ENCODE assay signal across 16 mouse cellular contexts in genomic region chr4:86686564-86686963, GRCm38 (mm10). TPM values are rescaled to one million over a fixed set of nuclear protein-coding genes. Genes with fewer than 3 reads are reported as not detected.
DNase-seq lines count a peak whose midpoint lies in the region; ATAC-seq and TF ChIP-seq lines count a peak whose summit lies in the region.
"Had no signal": no experiment of that assay in that cellular context is flagged by ENCODE, and none has a peak within 500 bp of the region (broad histone marks: within the 10 kb centered on the region; RNA-seq: fewer than 3 reads in every experiment).

No protein-coding gene starts in this region.

- TF ChIP-seq CTCF in stomach, postnatal 0 days (IDR thresholded peaks at IDR 0.05; ENCODE audit: low read depth) = no peak

- no peak for TF ChIP-seq EP300 in stomach, postnatal 0 days (optimal IDR thresholded peaks at IDR 0.05)

- no peaks in the 10 kb centered on the region for H3K4me1 ChIP-seq in kidney, embryonic 16.5 days (ENCODE audit: insufficient read depth, low read length)
- H3K4me1 ChIP-seq in stomach, embryonic 14.5 days (ENCODE audit: control insufficient read depth, insufficient read depth, low read length) = peaks cover 5% of the 10 kb centered on the region; the same call in 1 of the 2 replicates
- peaks cover 7% of the 10 kb centered on the region; the same call in 1 of the 2 replicates for H3K4me1 ChIP-seq in stomach, postnatal 0 days (replicated peaks; ENCODE audit: control insufficient read depth, insufficient read depth)
- H3K4me1 ChIP-seq: forebrain, embryonic 13.5 days; hindbrain, embryonic 13.5 days had no signal

- H3K9me3 ChIP-seq in kidney, embryonic 16.5 days (ENCODE audit: low read length) = no peaks in the 10 kb centered on the region
- no peaks in the 10 kb centered on the region for H3K9me3 ChIP-seq in stomach, embryonic 14.5 days (ENCODE audit: control insufficient read depth, low read depth, low read length)
- H3K9me3 ChIP-seq in stomach, postnatal 0 days (ENCODE audit: control insufficient read depth, low read length) = no peaks in the 10 kb centered on the region
- H3K9me3 ChIP-seq: forebrain, embryonic 13.5 days; heart, embryonic 10.5 days; hindbrain, embryonic 13.5 days had no signal

- 74% methylated on average over 3 of the region's 3 CpGs for WGBS in kidney, embryonic 16.5 days
- WGBS in stomach, embryonic 14.5 days = 55% methylated on average over 3 of the region's 3 CpGs
- 42% methylated on average over 3 of the region's 3 CpGs for WGBS in stomach, postnatal 0 days

- ATAC-seq in kidney, embryonic 16.5 days (ENCODE audit: low FRiP score, low TSS enrichment) = peak; percentile 61; the same call in 1 of the 2 replicates
- peak; percentile 29; the same call in 1 of the 2 replicates for ATAC-seq in stomach, embryonic 14.5 days (ENCODE audit: insufficient number of reproducible peaks, insufficient read depth, low FRiP score, low read depth)
- no peak for ATAC-seq in stomach, postnatal 0 days (ENCODE audit: low FRiP score, low TSS enrichment)
- ATAC-seq: forebrain, embryonic 13.5 days had no signal

- DNase-seq in adrenal gland, adult 2 months = peak; percentile 46
- DNase-seq in adrenal gland, adult 18-20 months (ENCODE audit: low spot score in 2 of 2) = no peak
- DNase-seq in kidney, adult 9 months = no peak
- no peak for DNase-seq in stomach, postnatal 0 days (ENCODE audit: low spot score)
- no peak for DNase-seq in urinary bladder, postnatal 25 days (ENCODE audit: low spot score)
- no peak for DNase-seq in spleen, postnatal 36 days (ENCODE audit: low spot score in 2 of 2)
- DNase-seq: cerebellum, adult 11 months; kidney, adult 18-20 months; spleen, adult 18-20 months; thymus, adult 2 months had no signal

- no peak overlapping the region for H3K4me2 ChIP-seq in kidney, embryonic 16.5 days (replicated peaks; ENCODE audit: low read depth, low read length)
- no peak overlapping the region for H3K4me2 ChIP-seq in stomach, embryonic 14.5 days (replicated peaks; ENCODE audit: low read depth, low read length)
- H3K4me2 ChIP-seq in stomach, postnatal 0 days (replicated peaks; ENCODE audit: low read depth) = no peak overlapping the region
- H3K4me2 ChIP-seq: forebrain, embryonic 13.5 days; hindbrain, embryonic 13.5 days had no signal

- H3K36me3 ChIP-seq in kidney, embryonic 16.5 days (ENCODE audit: insufficient read depth, low read length) = no peaks in the 10 kb centered on the region
- H3K36me3 ChIP-seq in stomach, embryonic 14.5 days (ENCODE audit: control insufficient read depth, insufficient read depth, low read length) = no peaks in the 10 kb centered on the region
- H3K36me3 ChIP-seq in stomach, postnatal 0 days (ENCODE audit: control insufficient read depth, insufficient read depth, low read length) = no peaks in the 10 kb centered on the region
- H3K36me3 ChIP-seq: heart, embryonic 10.5 days; hindbrain, embryonic 13.5 days had no signal

- H3K4me3 ChIP-seq in kidney, embryonic 16.5 days (ENCODE audit: low read length) = no peak overlapping the region
- no peak overlapping the region for H3K4me3 ChIP-seq in stomach, embryonic 14.5 days (ENCODE audit: low read depth, low read length)
- no peak overlapping the region for H3K4me3 ChIP-seq in stomach, postnatal 0 days (ENCODE audit: low read depth, low read length)
- H3K4me3 ChIP-seq: forebrain, embryonic 13.5 days; heart, embryonic 10.5 days; hindbrain, embryonic 13.5 days; layer of hippocampus, adult 2 months had no signal

- no peak overlapping the region for H3K27ac ChIP-seq in kidney, embryonic 16.5 days (ENCODE audit: low read length)
- no peak overlapping the region for H3K27ac ChIP-seq in stomach, embryonic 14.5 days (ENCODE audit: low read length)
- no peak overlapping the region for H3K27ac ChIP-seq in stomach, postnatal 0 days (replicated peaks)
- H3K27ac ChIP-seq: forebrain, embryonic 13.5 days; heart, embryonic 10.5 days; hindbrain, embryonic 13.5 days; layer of hippocampus, adult 2 months had no signal

- no peak overlapping the region for H3K9ac ChIP-seq in kidney, embryonic 16.5 days (replicated peaks; ENCODE audit: low read length)
- H3K9ac ChIP-seq in stomach, embryonic 14.5 days (replicated peaks; ENCODE audit: low read depth, low read length) = no peak overlapping the region
- H3K9ac ChIP-seq in stomach, postnatal 0 days (ENCODE audit: low read length) = no peak overlapping the region
- H3K9ac ChIP-seq: forebrain, embryonic 13.5 days; hindbrain, embryonic 13.5 days had no signal

- no peaks in the 10 kb centered on the region for H3K27me3 ChIP-seq in kidney, embryonic 16.5 days (ENCODE audit: insufficient read depth, low read length)
- no peaks in the 10 kb centered on the region for H3K27me3 ChIP-seq in stomach, embryonic 14.5 days (ENCODE audit: control insufficient read depth, insufficient read depth, low read length)
- H3K27me3 ChIP-seq in stomach, postnatal 0 days (ENCODE audit: control insufficient read depth, insufficient read depth, low read length) = no peaks in the 10 kb centered on the region
- H3K27me3 ChIP-seq: forebrain, embryonic 13.5 days; hindbrain, embryonic 13.5 days had no signal

RNA-seq across cellular contexts. Expression of gene Plin2, which starts 16.7 kb away (rescaled TPM):
- 100 to 1,000 TPM; 465 to 481 TPM for total RNA-seq in adrenal gland, adult 2 months (2021)
- 304 TPM in 2 replicates for polyA plus RNA-seq in adrenal gland, adult 2 months (2012; rRNA removed)
- 1,000 to 10,000 TPM in 1 of 2 experiments, 100 to 1,000 TPM in 1; 453 to 1,008 TPM for total RNA-seq in adrenal gland, adult 18-20 months (2021)
- 68.9 and 77.0 TPM in 2 replicates for polyA plus RNA-seq in kidney, embryonic 16.5 days (2015; fragmentation: Nextera tagmentation; extraction: Ambion mirVana)
- polyA plus RNA-seq in stomach, embryonic 14.5 days (2014; fragmentation: Nextera tagmentation; extraction: Ambion mirVana) = 59.6 and 60.1 TPM in 2 replicates
- 50.7 and 57.8 TPM in 2 replicates for polyA plus RNA-seq in stomach, postnatal 0 days (2015; fragmentation: Nextera tagmentation; extraction: Ambion mirVana)
